Mouse (Mus musculus) embryonic facial prominence, embryonic 10.5 days (tissue): ENCODE results near the gene Gpr153. TPM values are rescaled to one million over a fixed set of nuclear protein-coding genes. Genes with fewer than 3 reads are reported as not detected.
A peak's percentile ranks its signal among the peaks of the same experiment; 100 is the strongest.

Experiments used
- DNase-seq: peaks from one replicate; pipeline ENCODE4 v3.0.0-alpha.2; 2017; ENCODE audit warnings: low spot score
- H3K27ac ChIP-seq: fragments of 300-500 bp; sonication (generic); replicated peaks from 2 replicates; pipeline ENCODE4 v1.5.1; 2016; ENCODE audit warnings: mild to moderate bottlenecking
- H3K27me3 ChIP-seq: fragments of 300-500 bp; sonication (generic); replicated peaks from 2 replicates; pipeline ENCODE4 v1.6.1; 2016; ENCODE audit warnings: low read depth, mild to moderate bottlenecking; ENCODE audit not compliant: poor library complexity, severe bottlenecking
- H3K36me3 ChIP-seq: fragments of 300-500 bp; sonication (generic); replicated peaks from 2 replicates; pipeline ENCODE4 v1.6.1; 2016; ENCODE audit warnings: mild to moderate bottlenecking, moderate library complexity
- H3K4me1 ChIP-seq: fragments of 300-500 bp; sonication (generic); 2 replicates; pipeline ENCODE4 v1.6.1; 2016
- H3K4me3 ChIP-seq: fragments of 300-500 bp; sonication (generic); 2 replicates; pipeline ENCODE4 v1.5.1; 2016; ENCODE audit warnings: mild to moderate bottlenecking, moderate library complexity
- H3K9me3 ChIP-seq: fragments of 300-500 bp; sonication (generic); 2 replicates; pipeline ENCODE4 v1.6.1; 2016; ENCODE audit warnings: mild to moderate bottlenecking
- WGBS: fragments of 180-500 bp; shearing (Covaris S2); methylation state at CpG from one replicate; pipeline ENCODE4 v1.1.7; 2016; 5-methylcytosine and 5-hydroxymethylcytosine counted together
- polyA plus RNA-seq: library from polyadenylated mRNA; unstranded; fragments of >200 nt; fragmentation: Nextera tagmentation; extraction: Ambion mirVana; gene quantifications from 2 replicates; pipeline ENCODE4 v1.2.1, GENCODE M21; 2016

The Gpr153 gene
- polyA plus RNA-seq, 1 experiment from 2014 or later, result 2.7 TPM

- peak; percentile 26 for DNase-seq
- peaks cover under 1% of the 10 kb centered on the region; the same call in 1 of the 2 replicates for H3K36me3 ChIP-seq
- WGBS, result 54% methylated on average over 10 of the region's 10 CpGs
- peak overlapping the region; percentile 23; the same call in 1 of the 2 replicates for H3K4me3 ChIP-seq
- H3K4me1 ChIP-seq, result peaks cover 81% of the 10 kb centered on the region
- no peak overlapping the region; the same call in 1 of the 2 replicates for H3K27ac ChIP-seq
- peaks cover 77% of the 10 kb centered on the region for H3K27me3 ChIP-seq
- H3K9me3 ChIP-seq, result no peaks in the 10 kb centered on the region; the same call in 1 of the 2 replicates
Measured at GRCm38 (mm10) chr4:152294188-152294929, 20.3 kb downstream of the Gpr153 start.

GRCm38 (mm10) chr4:152295916-152296315 is 21.9 kb downstream of the Gpr153 start:
- Histone ChIP-seq H3K4me1 (peaks cover 68% of the 10 kb centered on the region), H3K27me3 (peaks cover 62% of the 10 kb centered on the region)
- 51% methylated on average over 4 of the region's 4 CpGs for WGBS

GRCm38 (mm10) chr4:152296371-152296770 is 22.3 kb downstream of the Gpr153 start:
- peaks cover 57% of the 10 kb centered on the region for H3K27me3 ChIP-seq
- no peak for DNase-seq
- H3K36me3 ChIP-seq, result peaks cover 21% of the 10 kb centered on the region
- H3K9me3 ChIP-seq, result no peaks in the 10 kb centered on the region
- 22% methylated on average over 8 of the region's 8 CpGs for WGBS
- H3K4me1 ChIP-seq, result peaks cover 63% of the 10 kb centered on the region
- H3K4me3 ChIP-seq, result peak overlapping the region; percentile 85
- H3K27ac ChIP-seq, result peak overlapping the region; percentile 63; the same call in 1 of the 2 replicates

More at GRCm38 (mm10) chr4:152295916-152296315, 21.9 kb downstream of the Gpr153 start:
- no peak for DNase-seq
- Histone ChIP-seq H3K36me3 (peaks cover 16% of the 10 kb centered on the region), H3K9me3 (no peaks in the 10 kb centered on the region), H3K27ac (no peak overlapping the region), H3K4me3 (peak overlapping the region; percentile 85; the same call in 1 of the 2 replicates)

GRCm38 (mm10) chr4:152296874-152297861 is 23.1 kb downstream of the Gpr153 start, which contains the start of gene Icmt:
Gene Icmt (plus strand): TSS chr4:152297227.
- Histone ChIP-seq H3K27me3 (peaks cover 49% of the 10 kb centered on the region), H3K4me3 (peak within 1 kb of the TSS; percentile 85), H3K9me3 (no peaks in the 10 kb centered on the region), H3K27ac (peak within 1 kb of the TSS; percentile 93), H3K4me1 (peaks cover 55% of the 10 kb centered on the region), H3K36me3 (peaks cover 28% of the 10 kb centered on the region)
- WGBS, result under 1% methylated on average over 119 of the region's 119 CpGs
- peak; percentile 100 for DNase-seq

- Histone ChIP-seq H3K36me3 (peaks cover 45% of the 10 kb centered on the region), H3K9me3 (no peaks in the 10 kb centered on the region), H3K27ac (no peak overlapping the region), H3K4me1 (peaks cover 39% of the 10 kb centered on the region), H3K4me3 (peak overlapping the region; percentile 85; the same call in 1 of the 2 replicates), H3K27me3 (peaks cover 33% of the 10 kb centered on the region)
- whole genome bisulfite sequencing, result 84% methylated on average over 14 of the region's 14 CpGs
- DNase-seq, result no peak
Measured at GRCm38 (mm10) chr4:152298836-152299235, 24.8 kb downstream of the Gpr153 start.

GRCm38 (mm10) chr4:152300375-152300774 is 26.3 kb downstream of the Gpr153 start:
- WGBS, result 92% methylated on average over 8 of the region's 8 CpGs
- H3K27me3 ChIP-seq, result peaks cover 17% of the 10 kb centered on the region
- H3K4me3 ChIP-seq, result no peak overlapping the region
- H3K4me1 ChIP-seq, result peaks cover 29% of the 10 kb centered on the region
- peaks cover 61% of the 10 kb centered on the region for H3K36me3 ChIP-seq
- H3K9me3 ChIP-seq, result no peaks in the 10 kb centered on the region
- no peak for DNase-seq
- no peak overlapping the region for H3K27ac ChIP-seq

GRCm38 (mm10) chr4:152302012-152302411 is 28.0 kb downstream of the Gpr153 start:
- Histone ChIP-seq H3K27ac (no peak overlapping the region), H3K9me3 (no peaks in the 10 kb centered on the region), H3K4me1 (peaks cover 16% of the 10 kb centered on the region), H3K4me3 (no peak overlapping the region), H3K27me3 (0 out of 2 replicates have a peak, but pooled peaks cover 6% of the 10 kb centered on the region), H3K36me3 (peaks cover 70% of the 10 kb centered on the region)
- WGBS, result 74% methylated on average over 11 of the region's 11 CpGs
- no peak for DNase-seq

GRCm38 (mm10) chr4:152303172-152303571 is 29.1 kb downstream of the Gpr153 start:
- H3K9me3 ChIP-seq, result no peaks in the 10 kb centered on the region
- peaks cover 8% of the 10 kb centered on the region for H3K4me1 ChIP-seq
- peaks cover 77% of the 10 kb centered on the region for H3K36me3 ChIP-seq
- H3K27me3 ChIP-seq, result 0 out of 2 replicates have a peak, but pooled peaks cover 6% of the 10 kb centered on the region
- WGBS, result 93% methylated on average over 10 of the region's 10 CpGs
- no peak for DNase-seq
- H3K27ac ChIP-seq, result no peak overlapping the region
- no peak overlapping the region for H3K4me3 ChIP-seq

GRCm38 (mm10) chr4:152304685-152305084 is 30.7 kb downstream of the Gpr153 start:
- WGBS, result 95% methylated on average over 6 of the region's 6 CpGs
- no peaks in the 10 kb centered on the region for H3K9me3 ChIP-seq
- no peak overlapping the region for H3K27ac ChIP-seq
- no peaks in the 10 kb centered on the region for H3K4me1 ChIP-seq
- DNase-seq, result no peak
- peaks cover 11% of the 10 kb centered on the region for H3K27me3 ChIP-seq
- peaks cover 81% of the 10 kb centered on the region for H3K36me3 ChIP-seq
- H3K4me3 ChIP-seq, result no peak overlapping the region

- Histone ChIP-seq H3K4me1 (no peaks in the 10 kb centered on the region), H3K4me3 (no peak overlapping the region), H3K27me3 (peaks cover 24% of the 10 kb centered on the region), H3K27ac (no peak overlapping the region), H3K9me3 (no peaks in the 10 kb centered on the region), H3K36me3 (peaks cover 68% of the 10 kb centered on the region)
- WGBS, result 89% methylated on average over 6 of the region's 6 CpGs
- no peak for DNase-seq
Measured at GRCm38 (mm10) chr4:152305991-152306390, 32.0 kb downstream of the Gpr153 start.

GRCm38 (mm10) chr4:152307542-152307941 is 33.5 kb downstream of the Gpr153 start:
- peaks cover 53% of the 10 kb centered on the region for H3K36me3 ChIP-seq
- DNase-seq, result no peak
- H3K4me3 ChIP-seq, result no peak overlapping the region
- no peak overlapping the region for H3K27ac ChIP-seq
- 79% methylated on average over 9 of the region's 9 CpGs for WGBS
- peaks cover 39% of the 10 kb centered on the region for H3K27me3 ChIP-seq
- H3K9me3 ChIP-seq, result no peaks in the 10 kb centered on the region
- peaks cover 8% of the 10 kb centered on the region for H3K4me1 ChIP-seq

GRCm38 (mm10) chr4:152312186-152312585 is 38.2 kb downstream of the Gpr153 start:
- peaks cover 15% of the 10 kb centered on the region for H3K36me3 ChIP-seq
- peak overlapping the region; percentile 54 for H3K4me3 ChIP-seq
- no peaks in the 10 kb centered on the region for H3K9me3 ChIP-seq
- 2% methylated on average over 14 of the region's 14 CpGs for WGBS
- H3K4me1 ChIP-seq, result peaks cover 36% of the 10 kb centered on the region
- DNase-seq, result no peak
- no peak overlapping the region for H3K27ac ChIP-seq
- peaks cover 86% of the 10 kb centered on the region for H3K27me3 ChIP-seq
